In genomic region chr5:102503066-102503465, GRCm38 (mm10) we compare ENCODE assay signal across 19 mouse cellular contexts. TPM values are rescaled to one million over a fixed set of nuclear protein-coding genes. Genes with fewer than 3 reads are reported as not detected.
A peak's percentile ranks its signal among the peaks of the same experiment; 100 is the strongest.
DNase-seq lines count a peak whose midpoint lies in the region; ATAC-seq and TF ChIP-seq lines count a peak whose summit lies in the region.
"Had no signal": no experiment of that assay in that cellular context is flagged by ENCODE, and none has a peak within 500 bp of the region (broad histone marks: within the 10 kb centered on the region; RNA-seq: fewer than 3 reads in every experiment).

No protein-coding gene starts in this region.

- TF ChIP-seq EP300 in liver, postnatal 0 days (IDR thresholded peaks at IDR 0.05; ENCODE audit: low read depth): no peak
- no peak for TF ChIP-seq EP300 in CH12.LX (IDR thresholded peaks at IDR 0.05; ENCODE audit: low read length)

- H3K9ac ChIP-seq in kidney, embryonic 15.5 days: no peak overlapping the region
- no peak overlapping the region for H3K9ac ChIP-seq in liver, postnatal 0 days (replicated peaks)
- H3K9ac ChIP-seq in liver, embryonic 11.5 days (ENCODE audit: low read depth, low read length): no peak overlapping the region
- H3K9ac ChIP-seq in CH12.LX (ENCODE audit: insufficient read depth, low read depth): no peak overlapping the region; the same call in 1 of the 2 replicates
- no peak overlapping the region for H3K9ac ChIP-seq in forebrain, postnatal 0 days
- H3K9ac ChIP-seq: embryonic facial prominence, embryonic 12.5 days; forebrain, embryonic 15.5 days; hindbrain, embryonic 12.5 days had no signal

- 57% methylated on average over 3 of the region's 3 CpGs for WGBS in kidney, embryonic 15.5 days
- 54% methylated on average over 3 of the region's 3 CpGs for WGBS in liver, postnatal 0 days (ENCODE audit: insufficient replicate concordance)
- 50% methylated on average over 3 of the region's 3 CpGs for WGBS in liver, embryonic 11.5 days
- WGBS in forebrain, postnatal 0 days: 86% methylated on average over 3 of the region's 3 CpGs

- H3K27me3 ChIP-seq in kidney, embryonic 15.5 days: no peaks in the 10 kb centered on the region
- H3K27me3 ChIP-seq in liver, postnatal 0 days (ENCODE audit: insufficient read depth, low read length): no peaks in the 10 kb centered on the region
- no peaks in the 10 kb centered on the region for H3K27me3 ChIP-seq in liver, embryonic 11.5 days (replicated peaks; ENCODE audit: control insufficient read depth, insufficient read depth, low read length)
- H3K27me3 ChIP-seq in CH12.LX (replicated peaks): no peaks in the 10 kb centered on the region
- H3K27me3 ChIP-seq in forebrain, postnatal 0 days (ENCODE audit: insufficient read depth, low read length): no peaks in the 10 kb centered on the region
- H3K27me3 ChIP-seq: embryonic facial prominence, embryonic 12.5 days; forebrain, embryonic 15.5 days; hindbrain, embryonic 12.5 days had no signal

- no peak for TF ChIP-seq POLR2A in CH12.LX (IDR thresholded peaks at IDR 0.05; ENCODE audit: low read depth, low read length)

- in situ Hi-C loops in CH12.LX (cut with MboI; ENCODE audit: low pct_ligation_motif_present, low pct_unique_long_range_greater_than_20kb, low sequenced_read_pairs): no loop called here

- no peaks in the 10 kb centered on the region for H3K9me3 ChIP-seq in kidney, embryonic 15.5 days (replicated peaks)
- H3K9me3 ChIP-seq in liver, postnatal 0 days (ENCODE audit: low read length): no peaks in the 10 kb centered on the region
- no peaks in the 10 kb centered on the region for H3K9me3 ChIP-seq in liver, embryonic 11.5 days (ENCODE audit: control insufficient read depth, low read length)
- no peaks in the 10 kb centered on the region for H3K9me3 ChIP-seq in CH12.LX (replicated peaks; ENCODE audit: low read length)
- H3K9me3 ChIP-seq in forebrain, postnatal 0 days (ENCODE audit: low read length): no peaks in the 10 kb centered on the region
- H3K9me3 ChIP-seq: embryonic facial prominence, embryonic 12.5 days; forebrain, embryonic 15.5 days; hindbrain, embryonic 12.5 days had no signal

- no peaks in the 10 kb centered on the region for H3K36me3 ChIP-seq in kidney, embryonic 15.5 days
- H3K36me3 ChIP-seq in liver, postnatal 0 days (replicated peaks; ENCODE audit: insufficient read depth, low read length): no peaks in the 10 kb centered on the region
- no peaks in the 10 kb centered on the region for H3K36me3 ChIP-seq in liver, embryonic 11.5 days (ENCODE audit: control insufficient read depth, insufficient read depth, low read length)
- H3K36me3 ChIP-seq in CH12.LX (replicated peaks in 1 of 2; ENCODE audit: control insufficient read depth in 1 of 2, insufficient read depth in 1 of 2, low read length in 1 of 2): peaks cover 19 to 78% of the 10 kb centered on the region in 2 experiments
- no peaks in the 10 kb centered on the region for H3K36me3 ChIP-seq in forebrain, postnatal 0 days (ENCODE audit: insufficient read depth)
- H3K36me3 ChIP-seq: embryonic facial prominence, embryonic 12.5 days; forebrain, embryonic 15.5 days; hindbrain, embryonic 12.5 days had no signal

- H3K4me3 ChIP-seq in kidney, embryonic 15.5 days (replicated peaks): no peak overlapping the region
- no peak overlapping the region for H3K4me3 ChIP-seq in liver, postnatal 0 days (ENCODE audit: low read depth, low read length)
- no peak overlapping the region for H3K4me3 ChIP-seq in liver, embryonic 11.5 days (ENCODE audit: low read depth, low read length)
- H3K4me3 ChIP-seq in CH12.LX (replicated peaks in 1 of 3; ENCODE audit: low read depth in 2 of 3, low read length in 2 of 3, poor library complexity in 1 of 3): no peak overlapping the region
- H3K4me3 ChIP-seq in forebrain, postnatal 0 days (ENCODE audit: low read depth, low read length): no peak overlapping the region
- H3K4me3 ChIP-seq: embryonic facial prominence, embryonic 12.5 days; forebrain, embryonic 15.5 days; heart, adult 2 months; hindbrain, embryonic 12.5 days had no signal

- ATAC-seq in kidney, embryonic 15.5 days (replicated peaks; ENCODE audit: low FRiP score): no peak
- ATAC-seq in liver, postnatal 0 days: no peak
- no peak for ATAC-seq in liver, embryonic 11.5 days (replicated peaks; ENCODE audit: low FRiP score)
- ATAC-seq in megakaryocyte-erythroid progenitor cell, adult 5-6 weeks (replicated peaks; ENCODE audit: low FRiP score, low TSS enrichment, poor library complexity, severe bottlenecking): no peak
- ATAC-seq in forebrain, postnatal 0 days: no peak
- ATAC-seq: forebrain, embryonic 15.5 days; hindbrain, embryonic 16.5 days had no signal

- H3K79me2 ChIP-seq in CH12.LX (replicated peaks; ENCODE audit: control insufficient read depth, extremely low read depth, insufficient read depth, poor library complexity, severe bottlenecking): peaks cover 25% of the 10 kb centered on the region

- H3K27ac ChIP-seq in kidney, embryonic 15.5 days: no peak overlapping the region
- peak overlapping the region; percentile 49 for H3K27ac ChIP-seq in liver, postnatal 0 days (ENCODE audit: low read depth)
- no peak overlapping the region for H3K27ac ChIP-seq in liver, embryonic 11.5 days (ENCODE audit: low read depth, low read length)
- peak overlapping the region; percentile 63 for H3K27ac ChIP-seq in CH12.LX (ENCODE audit: insufficient read depth, low read depth)
- no peak overlapping the region for H3K27ac ChIP-seq in forebrain, postnatal 0 days (ENCODE audit: low read depth, low read length)
- H3K27ac ChIP-seq: embryonic facial prominence, embryonic 12.5 days; forebrain, embryonic 15.5 days; heart, adult 2 months; hindbrain, embryonic 12.5 days had no signal

- no peak for TF ChIP-seq CTCF in liver, postnatal 0 days (IDR thresholded peaks at IDR 0.05; ENCODE audit: low read depth)
- no peak for TF ChIP-seq CTCF in CH12.LX (conservative IDR thresholded peaks at IDR 0.05 in 1 of 2, IDR thresholded peaks at IDR 0.05 in 1 of 2; ENCODE audit: low read depth in 2 of 2, low read length in 2 of 2)
- TF ChIP-seq CTCF in forebrain, postnatal 0 days (IDR thresholded peaks at IDR 0.05; ENCODE audit: low read depth): no peak

- dilution Hi-C loops in CH12.LX (cut with MboI; ENCODE audit: extremely low pct_ligation_motif_present, extremely low pct_unique_long_range_greater_than_20kb, low sequenced_read_pairs): no loop called here

- TF ChIP-seq RAD21 in CH12.LX (IDR thresholded peaks at IDR 0.05; ENCODE audit: low read depth, low read length): no peak

- H3K4me2 ChIP-seq in kidney, embryonic 15.5 days: no peak overlapping the region
- H3K4me2 ChIP-seq in liver, postnatal 0 days (ENCODE audit: low read depth, low read length): no peak overlapping the region
- H3K4me2 ChIP-seq in liver, embryonic 11.5 days: no peak overlapping the region
- H3K4me2 ChIP-seq in CH12.LX (ENCODE audit: insufficient read depth, low read depth, poor library complexity, severe bottlenecking): no peak overlapping the region
- H3K4me2 ChIP-seq in forebrain, postnatal 0 days (ENCODE audit: low read depth): no peak overlapping the region
- H3K4me2 ChIP-seq: embryonic facial prominence, embryonic 12.5 days; forebrain, embryonic 15.5 days; heart, embryonic 11.5 days; hindbrain, embryonic 12.5 days had no signal

- H3K4me1 ChIP-seq in kidney, embryonic 15.5 days: no peaks in the 10 kb centered on the region
- peaks cover 16% of the 10 kb centered on the region for H3K4me1 ChIP-seq in liver, postnatal 0 days (ENCODE audit: insufficient read depth)
- H3K4me1 ChIP-seq in liver, embryonic 11.5 days (replicated peaks; ENCODE audit: control insufficient read depth, insufficient read depth, low read length): no peaks in the 10 kb centered on the region
- H3K4me1 ChIP-seq in CH12.LX (ENCODE audit: control insufficient read depth in 1 of 2, insufficient read depth in 2 of 2): peaks cover 47 to 95% of the 10 kb centered on the region in 2 experiments
- H3K4me1 ChIP-seq in forebrain, postnatal 0 days (ENCODE audit: insufficient read depth): no peaks in the 10 kb centered on the region
- H3K4me1 ChIP-seq: embryonic facial prominence, embryonic 12.5 days; forebrain, embryonic 15.5 days; hindbrain, embryonic 12.5 days had no signal

- DNase-seq in kidney, adult 11 months: peak; percentile 9
- DNase-seq in liver, postnatal 0 days: no peak
- DNase-seq in liver, embryonic 11.5 days (ENCODE audit: low spot score): no peak
- DNase-seq in CH12.LX (ENCODE audit: extremely low read depth): no peak
- peak; percentile 34 for DNase-seq in kidney, postnatal 10 days
- no peak for DNase-seq in forebrain, postnatal 0 days
- DNase-seq: adrenal gland, adult 8-10 months; cerebellum, adult 11-12 months; cerebellum, adult 9-10 months; cerebellum, postnatal 25 days; gastrocnemius, postnatal 10 days; heart, adult 2 months had no signal

TF ChIP-seq in CH12.LX, 34 proteins besides CTCF, POLR2A, EP300 and RAD21:
- TF ChIP-seq SIN3A (IDR thresholded peaks at IDR 0.05; ENCODE audit: low read length): no peak
- no peak for TF ChIP-seq ETS1 (conservative IDR thresholded peaks at IDR 0.05; ENCODE audit: low read depth, low read length)
- TF ChIP-seq BHLHE40 (IDR thresholded peaks at IDR 0.05; ENCODE audit: low read depth, low read length): no peak
- no peak for TF ChIP-seq POLR2AphosphoS2 (IDR thresholded peaks at IDR 0.05; ENCODE audit: low read depth, low read length)
- TF ChIP-seq RCOR1 (conservative IDR thresholded peaks at IDR 0.05; ENCODE audit: low read depth, low read length): no peak
- TF ChIP-seq MAFK (IDR thresholded peaks at IDR 0.05; ENCODE audit: insufficient replicate concordance, low read length): no peak
- TF ChIP-seq MAX (IDR thresholded peaks at IDR 0.05; ENCODE audit: low read length): no peak
- no peak for TF ChIP-seq GABPA (IDR thresholded peaks at IDR 0.05; ENCODE audit: insufficient replicate concordance, low read depth, low read length)
- no peak for TF ChIP-seq CHD1 (IDR thresholded peaks at IDR 0.05; ENCODE audit: low read depth, low read length)
- TF ChIP-seq CHD2 (IDR thresholded peaks at IDR 0.05; ENCODE audit: low read length): no peak
- TF ChIP-seq UBTF (IDR thresholded peaks at IDR 0.05; ENCODE audit: low read depth, low read length): no peak
- TF ChIP-seq USF2 (conservative IDR thresholded peaks at IDR 0.05; ENCODE audit: low read depth, low read length): no peak
TF ChIP-seq in CH12.LX: peak in this region for 0.

RNA-seq across cellular contexts. Expression of gene Arhgap24, which starts 21.9 kb away (rescaled TPM):
- 70.9 and 71.3 TPM in 2 replicates for polyA plus RNA-seq in kidney, embryonic 15.5 days (2015; fragmentation: Nextera tagmentation; extraction: Ambion mirVana)
- polyA plus RNA-seq in liver, postnatal 0 days (2015; fragmentation: Nextera tagmentation; extraction: Ambion mirVana): 3.2 and 3.3 TPM in 2 replicates
- 5.0 and 5.3 TPM in 2 replicates for polyA plus RNA-seq in liver, embryonic 11.5 days (2014; fragmentation: Nextera tagmentation; extraction: Ambion mirVana)
- total RNA-seq in CH12.LX (2012; rRNA removed) (23.5 and 34.7 TPM in 2 replicates), CH12.LX (2014; rRNA removed) (45.8 and 47.9 TPM in 2 replicates)
- 51.6 and 53.7 TPM in 2 replicates for polyA plus RNA-seq in CH12.LX (2012; ENCODE audit: insufficient read length, low read depth)
- total RNA-seq in megakaryocyte-erythroid progenitor cell, adult 5-6 weeks (2014; fragmentation: Nextera tagmentation): not detected in 2 replicates
- total RNA-seq in megakaryocyte-erythroid progenitor cell, adult 5-6 weeks (2017): not detected in 2 replicates
- total RNA-seq in forebrain, postnatal 0 days (2014; rRNA removed): 5.3 and 8.6 TPM in 2 replicates
- polyA plus RNA-seq in forebrain, postnatal 0 days (2015; fragmentation: Nextera tagmentation; extraction: Ambion mirVana): 3.7 and 6.0 TPM in 2 replicates

Comparison
In these comparisons a context has a peak if more than half of its experiments do, and no peak if none do; other contexts are left out.
1. H3K27ac ChIP-seq: peak in liver, postnatal 0 days (single experiment) and CH12.LX (single experiment); none in kidney, embryonic 15.5 days (single experiment), liver, embryonic 11.5 days (single experiment) and forebrain, postnatal 0 days (single experiment).
2. DNase-seq: peak in kidney, adult 11 months (single experiment) and kidney, postnatal 10 days (single experiment); none in liver, postnatal 0 days (single experiment), liver, embryonic 11.5 days (single experiment), CH12.LX (single experiment) and forebrain, postnatal 0 days (single experiment).